Mouse (Mus musculus) midbrain, embryonic 10.5 days (tissue): Measurements from ENCODE around the gene Lrrfip2. TPM values are rescaled to one million over a fixed set of nuclear protein-coding genes. Genes with fewer than 3 reads are reported as not detected.

Experiments used
- DNase-seq: peaks from one replicate; pipeline ENCODE4 v3.0.0-alpha.2; 2017; ENCODE audit warnings: low spot score
- H3K27ac ChIP-seq: fragments of 300-500 bp; sonication (generic); replicated peaks from 2 replicates; pipeline ENCODE4 v1.5.1; 2016; ENCODE audit warnings: mild to moderate bottlenecking
- H3K27me3 ChIP-seq: fragments of 300-500 bp; sonication (generic); 2 replicates; pipeline ENCODE4 v1.6.1; 2016; ENCODE audit warnings: low read depth, mild to moderate bottlenecking; ENCODE audit not compliant: poor library complexity, severe bottlenecking
- H3K36me3 ChIP-seq: fragments of 300-500 bp; sonication (generic); 2 replicates; pipeline ENCODE4 v1.6.1; 2016; ENCODE audit warnings: mild to moderate bottlenecking, moderate library complexity
- H3K4me1 ChIP-seq: fragments of 300-500 bp; sonication (generic); 2 replicates; pipeline ENCODE4 v1.6.1; 2016
- H3K4me3 ChIP-seq: fragments of 300-500 bp; sonication (generic); 2 replicates; pipeline ENCODE4 v1.5.1; 2016; ENCODE audit warnings: mild to moderate bottlenecking, moderate library complexity
- H3K9me3 ChIP-seq: fragments of 300-500 bp; sonication (generic); replicated peaks from 2 replicates; pipeline ENCODE4 v1.6.1; 2016; ENCODE audit warnings: mild to moderate bottlenecking
- WGBS: fragments of 180-500 bp; shearing (Covaris S2); methylation state at CpG from one replicate; pipeline ENCODE4 v1.1.7; 2016; 5-methylcytosine and 5-hydroxymethylcytosine counted together
- polyA plus RNA-seq: library from polyadenylated mRNA; unstranded; fragments of >200 nt; fragmentation: Nextera tagmentation; extraction: Ambion mirVana; gene quantifications from 2 replicates; pipeline ENCODE4 v1.2.1, GENCODE M21; 2016

Gene Lrrfip2
- polyA plus RNA-seq, 1 experiment from 2014 or later, result 39.5 TPM

GRCm38 (mm10) chr9:111093094-111093493, 24.3 kb upstream of the Lrrfip2 start:
- WGBS, result 39% methylated on average over 5 of the region's 5 CpGs
- H3K9me3 ChIP-seq, result no peaks in the 10 kb centered on the region
- no peak for DNase-seq
- H3K27ac ChIP-seq, result no peak overlapping the region
- H3K4me3 ChIP-seq, result no peak overlapping the region
- no peaks in the 10 kb centered on the region for H3K36me3 ChIP-seq
- peaks cover 6% of the 10 kb centered on the region; the same call in 1 of the 2 replicates for H3K27me3 ChIP-seq
- H3K4me1 ChIP-seq, result peaks cover 17% of the 10 kb centered on the region

GRCm38 (mm10) chr9:111094626-111095025, 22.8 kb upstream of the Lrrfip2 start:
- H3K27ac ChIP-seq, result no peak overlapping the region
- H3K27me3 ChIP-seq, result no peaks in the 10 kb centered on the region
- H3K36me3 ChIP-seq, result no peaks in the 10 kb centered on the region
- DNase-seq, result no peak
- no peaks in the 10 kb centered on the region for H3K9me3 ChIP-seq
- no peak overlapping the region for H3K4me3 ChIP-seq
- WGBS, result 91% methylated on average over 5 of the region's 5 CpGs
- peaks cover 1% of the 10 kb centered on the region for H3K4me1 ChIP-seq

GRCm38 (mm10) chr9:111095710-111096109, 21.7 kb upstream of the Lrrfip2 start:
- Histone ChIP-seq H3K4me1 (no peaks in the 10 kb centered on the region), H3K27ac (no peak overlapping the region), H3K36me3 (no peaks in the 10 kb centered on the region), H3K4me3 (no peak overlapping the region), H3K27me3 (no peaks in the 10 kb centered on the region), H3K9me3 (no peaks in the 10 kb centered on the region)
- 88% methylated on average over 7 of the region's 7 CpGs for WGBS
- DNase-seq, result no peak

GRCm38 (mm10) chr9:111096419-111097326, 20.7 kb upstream of the Lrrfip2 start:
- Histone ChIP-seq H3K9me3 (no peaks in the 10 kb centered on the region), H3K4me1 (no peaks in the 10 kb centered on the region), H3K4me3 (no peak overlapping the region), H3K27ac (no peak overlapping the region), H3K36me3 (no peaks in the 10 kb centered on the region), H3K27me3 (no peaks in the 10 kb centered on the region)
- 87% methylated on average over 16 of the region's 16 CpGs for WGBS
- DNase-seq, result no peak

GRCm38 (mm10) chr9:111097543-111097942, 19.8 kb upstream of the Lrrfip2 start:
- Histone ChIP-seq H3K4me1 (no peaks in the 10 kb centered on the region), H3K36me3 (no peaks in the 10 kb centered on the region), H3K4me3 (no peak overlapping the region), H3K27ac (no peak overlapping the region), H3K9me3 (no peaks in the 10 kb centered on the region), H3K27me3 (no peaks in the 10 kb centered on the region)
- no peak for DNase-seq
- WGBS, result 77% methylated on average over 6 of the region's 6 CpGs

GRCm38 (mm10) chr9:111100406-111100805, 17.0 kb upstream of the Lrrfip2 start:
- Histone ChIP-seq H3K27me3 (no peaks in the 10 kb centered on the region), H3K9me3 (no peaks in the 10 kb centered on the region), H3K4me1 (no peaks in the 10 kb centered on the region), H3K36me3 (no peaks in the 10 kb centered on the region), H3K4me3 (no peak overlapping the region), H3K27ac (no peak overlapping the region)
- DNase-seq, result no peak
- 95% methylated on average over 3 of the region's 3 CpGs for WGBS

GRCm38 (mm10) chr9:111103293-111103692, 14.1 kb upstream of the Lrrfip2 start:
- no peaks in the 10 kb centered on the region for H3K36me3 ChIP-seq
- H3K27ac ChIP-seq, result no peak overlapping the region
- 90% methylated on average over 5 of the region's 5 CpGs for WGBS
- H3K9me3 ChIP-seq, result no peaks in the 10 kb centered on the region
- H3K4me1 ChIP-seq, result no peaks in the 10 kb centered on the region
- no peaks in the 10 kb centered on the region for H3K27me3 ChIP-seq
- H3K4me3 ChIP-seq, result no peak overlapping the region
- no peak for DNase-seq

- H3K27ac ChIP-seq, result no peak overlapping the region
- no peaks in the 10 kb centered on the region for H3K27me3 ChIP-seq
- WGBS, result 92% methylated on average over 5 of the region's 5 CpGs
- H3K36me3 ChIP-seq, result no peaks in the 10 kb centered on the region
- no peak overlapping the region for H3K4me3 ChIP-seq
- no peaks in the 10 kb centered on the region for H3K4me1 ChIP-seq
- H3K9me3 ChIP-seq, result no peaks in the 10 kb centered on the region
- DNase-seq, result no peak
Measured at GRCm38 (mm10) chr9:111103893-111104292, 13.5 kb upstream of the Lrrfip2 start.

GRCm38 (mm10) chr9:111107863-111108262, 9.5 kb upstream of the Lrrfip2 start:
- DNase-seq, result no peak
- Histone ChIP-seq H3K36me3 (no peaks in the 10 kb centered on the region), H3K27ac (no peak overlapping the region), H3K27me3 (no peaks in the 10 kb centered on the region), H3K4me3 (no peak overlapping the region), H3K9me3 (no peaks in the 10 kb centered on the region), H3K4me1 (no peaks in the 10 kb centered on the region)
- 85% methylated on average over 3 of the region's 3 CpGs for WGBS

- peak; percentile 86 for DNase-seq
- H3K4me1 ChIP-seq, result peaks cover 25% of the 10 kb centered on the region
- 0 out of 2 replicates have a peak, but pooled peaks cover 4% of the 10 kb centered on the region for H3K9me3 ChIP-seq
- H3K4me3 ChIP-seq, result peak overlapping the region; percentile 99
- H3K27ac ChIP-seq, result peak overlapping the region; percentile 94
- H3K36me3 ChIP-seq, result peaks cover 4% of the 10 kb centered on the region; the same call in 1 of the 2 replicates
- no peaks in the 10 kb centered on the region for H3K27me3 ChIP-seq
- WGBS, result under 1% methylated on average over 52 of the region's 56 CpGs
Measured at GRCm38 (mm10) chr9:111117794-111118251, 431 bp downstream of the Lrrfip2 start.

- DNase-seq, result no peak
- Histone ChIP-seq H3K27me3 (no peaks in the 10 kb centered on the region), H3K27ac (peak overlapping the region; percentile 94), H3K36me3 (peaks cover 4% of the 10 kb centered on the region; the same call in 1 of the 2 replicates), H3K4me1 (peaks cover 25% of the 10 kb centered on the region), H3K9me3 (0 out of 2 replicates have a peak, but pooled peaks cover 4% of the 10 kb centered on the region), H3K4me3 (peak overlapping the region; percentile 99)
- under 1% methylated on average over 47 of the region's 52 CpGs for WGBS
Measured at GRCm38 (mm10) chr9:111118252-111118890, 979 bp downstream of the Lrrfip2 start.

GRCm38 (mm10) chr9:111118891-111119441, 1.6 kb downstream of the Lrrfip2 start:
- Histone ChIP-seq H3K27me3 (no peaks in the 10 kb centered on the region), H3K36me3 (peaks cover 4% of the 10 kb centered on the region; the same call in 1 of the 2 replicates), H3K9me3 (0 out of 2 replicates have a peak, but pooled peaks cover 4% of the 10 kb centered on the region), H3K4me1 (peaks cover 25% of the 10 kb centered on the region), H3K4me3 (peak overlapping the region; percentile 99), H3K27ac (peak overlapping the region; percentile 94; the same call in 1 of the 2 replicates)
- 28% methylated on average over 17 of the region's 17 CpGs for WGBS
- DNase-seq, result no peak
